Mouse (Mus musculus) embryonic facial prominence, embryonic 11.5 days (tissue): Measurements from ENCODE around the gene Lman2l. TPM values are rescaled to one million over a fixed set of nuclear protein-coding genes. Genes with fewer than 3 reads are reported as not detected.

Experiments
- ATAC-seq: fragments of 200-750 bp; cut with Nextera tagmentation; replicated peaks from 2 replicates; pipeline ENCODE4 v1.8.0; 2017; ENCODE audit warnings: low read depth; ENCODE audit not compliant: insufficient number of reproducible peaks, low FRiP score, low TSS enrichment
- DNase-seq: peaks from one replicate; pipeline ENCODE4 v3.0.0-alpha.2; 2015; ENCODE audit warnings: low spot score
- H3K27ac ChIP-seq: fragments of 300-500 bp; sonication (generic); replicated peaks from 2 replicates; pipeline ENCODE4 v1.5.1; 2014; ENCODE audit warnings: mild to moderate bottlenecking, low read depth, low read length, control low read depth
- H3K27me3 ChIP-seq: fragments of 300-500 bp; sonication (generic); 2 replicates; pipeline ENCODE4 v1.6.1; 2014; ENCODE audit warnings: mild to moderate bottlenecking, low read length, moderate library complexity, mixed read lengths; ENCODE audit not compliant: control insufficient read depth, insufficient read depth
- H3K36me3 ChIP-seq: fragments of 300-500 bp; sonication (generic); replicated peaks from 2 replicates; pipeline ENCODE4 v1.6.1; 2014; ENCODE audit warnings: low read depth, mild to moderate bottlenecking, low read length, moderate library complexity, mixed read lengths; ENCODE audit not compliant: control insufficient read depth, insufficient read depth
- H3K4me1 ChIP-seq: fragments of 300-500 bp; sonication (generic); 2 replicates; pipeline ENCODE4 v1.6.1; 2014; ENCODE audit warnings: low read length, mixed read lengths; ENCODE audit not compliant: control insufficient read depth, insufficient read depth
- H3K4me2 ChIP-seq: fragments of 300-500 bp; sonication (generic); 2 replicates; pipeline ENCODE4 v1.6.1; 2014; ENCODE audit warnings: low read depth, mild to moderate bottlenecking, control low read depth, low read length, moderate library complexity
- H3K4me3 ChIP-seq: fragments of 300-500 bp; sonication (generic); 2 replicates; pipeline ENCODE4 v1.5.1; 2014; ENCODE audit warnings: low read depth, low read length, control low read depth
- H3K9ac ChIP-seq: fragments of 300-500 bp; sonication (generic); replicated peaks from 2 replicates; pipeline ENCODE4 v1.6.1; 2014; ENCODE audit warnings: mild to moderate bottlenecking, control low read depth, low read length
- H3K9me3 ChIP-seq: fragments of 300-500 bp; sonication (generic); replicated peaks from 2 replicates; pipeline ENCODE4 v1.6.1; 2016; ENCODE audit warnings: mild to moderate bottlenecking, low read length, inconsistent platforms, mixed read lengths; ENCODE audit not compliant: control insufficient read depth
- WGBS: fragments of 180-500 bp; shearing (Covaris S2); extraction: QIAGEN DNeasy Blood & Tissue Kit; methylation state at CpG from one replicate; pipeline ENCODE4 v1.1.7; 2014; 5-methylcytosine and 5-hydroxymethylcytosine counted together
- polyA plus RNA-seq: library from polyadenylated mRNA; unstranded; fragments of >200 nt; fragmentation: Nextera tagmentation; extraction: Ambion mirVana; gene quantifications from 2 replicates; pipeline ENCODE4 v1.2.1, GENCODE M21; 2014

Lman2l gene
- 31.7 and 35.0 TPM in 2 replicates for polyA plus RNA-seq

GRCm38 (mm10) chr1:36444471-36445464 lies at the start of gene Lman2l:
Gene Lman2l, minus strand, starts transcription at chr1:36445271.
- peak; percentile 99 for ATAC-seq
- peak within 1 kb of the TSS; percentile 82 for H3K4me2 ChIP-seq
- H3K4me3 ChIP-seq = peak within 1 kb of the TSS; percentile 81
- no peaks in the 10 kb centered on the region for H3K27me3 ChIP-seq
- H3K9ac ChIP-seq = peak within 1 kb of the TSS; percentile 79
- no peaks in the 10 kb centered on the region for H3K9me3 ChIP-seq
- WGBS = under 1% methylated on average over 50 of the region's 57 CpGs
- H3K4me1 ChIP-seq = no peaks in the 10 kb centered on the region
- peak within 1 kb of the TSS; percentile 59; the same call in 1 of the 2 replicates for H3K27ac ChIP-seq
- peak; percentile 98 for DNase-seq
- H3K36me3 ChIP-seq = no peaks in the 10 kb centered on the region

- H3K9me3 ChIP-seq = no peaks in the 10 kb centered on the region
- ATAC-seq = no peak
- peak; percentile 53 for DNase-seq
- WGBS = 44% methylated on average over 6 of the region's 6 CpGs
- no peaks in the 10 kb centered on the region for H3K4me1 ChIP-seq
- no peaks in the 10 kb centered on the region for H3K27me3 ChIP-seq
- no peak overlapping the region for H3K9ac ChIP-seq
- no peak overlapping the region for H3K4me3 ChIP-seq
- no peak overlapping the region for H3K4me2 ChIP-seq
- H3K27ac ChIP-seq = no peak overlapping the region
- no peaks in the 10 kb centered on the region for H3K36me3 ChIP-seq
Observed at GRCm38 (mm10) chr1:36493299-36493698, 48.2 kb upstream of the Lman2l start.

DNA sequence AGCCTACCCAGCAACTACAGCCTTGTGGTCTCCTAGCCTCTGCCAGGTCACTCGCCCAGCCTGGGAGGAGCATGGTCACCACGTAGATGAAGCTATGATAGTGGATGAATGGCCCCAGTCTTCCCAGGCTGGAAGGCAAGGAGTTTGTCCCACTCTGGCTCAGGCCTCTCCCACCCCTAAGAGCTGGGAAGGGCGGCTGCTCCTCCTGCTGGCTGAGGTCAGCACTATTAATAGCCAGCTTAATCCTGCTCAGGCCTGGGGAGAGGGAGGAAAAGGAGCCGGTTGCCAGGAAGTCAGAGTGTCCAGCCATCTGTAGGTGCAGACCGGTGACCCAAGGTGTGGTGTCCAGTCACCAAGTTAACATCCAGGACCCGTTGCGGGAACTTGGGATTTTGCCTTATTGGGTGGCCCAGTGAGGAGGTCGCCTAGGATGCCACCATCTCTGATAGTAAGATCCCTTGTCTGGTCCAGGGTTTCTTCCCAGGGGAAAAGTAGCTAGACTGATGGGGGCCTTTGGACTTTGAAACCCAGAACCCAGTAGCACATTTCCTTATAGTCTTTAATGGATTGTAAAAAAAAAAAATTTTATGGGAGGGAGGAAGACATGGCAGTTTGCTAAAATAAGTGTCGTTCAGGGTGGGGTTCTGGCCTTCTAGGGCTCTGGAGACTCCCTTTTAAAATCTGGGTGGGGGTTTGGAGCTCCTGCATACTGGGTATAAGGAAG lies 47.5 kb upstream of the Lman2l start:
- Histone ChIP-seq H3K4me2 (no peak overlapping the region), H3K4me3 (no peak overlapping the region), H3K9me3 (no peaks in the 10 kb centered on the region), H3K27ac (no peak overlapping the region), H3K36me3 (no peaks in the 10 kb centered on the region), H3K27me3 (no peaks in the 10 kb centered on the region), H3K4me1 (no peaks in the 10 kb centered on the region), H3K9ac (no peak overlapping the region)
- DNase-seq = peak; percentile 55
- peak; percentile 78; the same call in 1 of the 2 replicates for ATAC-seq
- WGBS = 41% methylated on average over 9 of the region's 9 CpGs

DNA sequence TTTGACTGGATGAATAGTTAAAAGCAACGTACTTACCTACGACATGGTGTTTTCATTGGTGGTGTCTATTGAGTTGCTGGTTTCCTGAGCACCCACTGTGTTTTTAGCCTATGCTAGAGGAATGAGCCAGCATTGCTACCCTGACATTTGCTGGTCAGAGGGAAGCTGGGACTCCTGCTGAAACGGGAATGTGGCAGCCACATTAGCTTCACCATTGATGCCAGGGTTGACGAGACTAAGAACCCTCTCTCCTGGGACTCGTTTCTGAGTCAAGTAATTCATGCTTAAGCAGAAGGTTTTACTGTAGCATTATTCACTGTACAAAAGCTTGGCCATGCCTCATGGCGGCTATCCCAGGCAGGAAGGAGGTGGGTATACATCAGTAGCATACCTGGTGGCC lies 44.6 kb upstream of the Lman2l start:
- no peak for DNase-seq
- 68% methylated on average over 6 of the region's 6 CpGs for WGBS
- Histone ChIP-seq H3K4me2 (no peak overlapping the region), H3K4me1 (no peaks in the 10 kb centered on the region), H3K9ac (no peak overlapping the region), H3K36me3 (no peaks in the 10 kb centered on the region), H3K9me3 (no peaks in the 10 kb centered on the region), H3K4me3 (no peak overlapping the region), H3K27ac (no peak overlapping the region), H3K27me3 (no peaks in the 10 kb centered on the region)
- ATAC-seq = no peak

- no peak for ATAC-seq
- H3K27me3 ChIP-seq = no peaks in the 10 kb centered on the region
- no peaks in the 10 kb centered on the region for H3K36me3 ChIP-seq
- no peak overlapping the region for H3K4me3 ChIP-seq
- H3K27ac ChIP-seq = no peak overlapping the region
- H3K4me1 ChIP-seq = no peaks in the 10 kb centered on the region
- no peak overlapping the region for H3K9ac ChIP-seq
- no peak for DNase-seq
- no peaks in the 10 kb centered on the region for H3K9me3 ChIP-seq
- H3K4me2 ChIP-seq = no peak overlapping the region
- 75% methylated on average over 9 of the region's 9 CpGs for WGBS
Observed at GRCm38 (mm10) chr1:36487111-36487510, 42.0 kb upstream of the Lman2l start.

DNA sequence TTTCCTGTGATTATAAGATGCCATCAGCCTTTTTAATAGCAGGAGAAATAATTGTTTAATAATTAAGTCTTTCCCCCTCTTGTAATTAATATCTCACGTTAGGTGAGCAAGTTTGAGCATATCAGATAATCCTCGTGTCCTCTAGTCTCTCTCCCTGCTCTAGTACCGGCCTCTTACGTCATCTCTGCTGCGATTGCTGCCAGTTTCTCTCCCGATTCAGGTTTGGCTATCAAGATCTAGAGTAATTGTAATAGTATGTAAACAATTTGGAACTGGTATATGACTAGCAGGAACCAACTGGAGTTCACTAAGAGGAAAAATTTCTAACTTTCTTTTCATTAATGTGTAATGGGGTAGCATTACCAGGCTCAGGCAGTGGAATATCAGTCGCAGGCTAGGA lies 40.0 kb upstream of the Lman2l start:
- DNase-seq (no peak), ATAC-seq (no peak)
- no peak overlapping the region for H3K27ac ChIP-seq
- WGBS = 76% methylated on average over 7 of the region's 7 CpGs
- no peak overlapping the region for H3K4me3 ChIP-seq
- H3K9ac ChIP-seq = no peak overlapping the region
- H3K4me1 ChIP-seq = no peaks in the 10 kb centered on the region
- no peaks in the 10 kb centered on the region for H3K27me3 ChIP-seq
- no peaks in the 10 kb centered on the region for H3K36me3 ChIP-seq
- H3K9me3 ChIP-seq = no peaks in the 10 kb centered on the region
- no peak overlapping the region for H3K4me2 ChIP-seq

DNA sequence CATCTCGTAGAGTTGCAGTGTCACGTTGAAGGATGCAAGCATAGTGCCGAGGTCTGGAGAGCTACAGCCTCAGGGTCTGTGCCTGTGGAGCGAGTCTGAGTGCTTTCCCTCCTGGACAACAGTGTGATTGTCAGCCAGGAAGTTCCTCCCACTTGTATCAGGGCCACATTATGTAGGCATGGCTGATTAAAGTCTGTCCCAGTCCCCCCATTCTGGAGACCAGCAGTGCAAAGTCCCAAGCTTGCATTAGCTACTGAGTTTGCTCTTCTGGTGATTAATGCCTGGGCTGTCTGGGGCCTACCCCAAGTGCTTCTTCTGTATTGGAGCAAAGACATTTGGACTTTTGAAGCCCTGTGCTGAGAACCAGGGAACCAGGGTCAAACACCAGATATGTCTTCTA lies 38.8 kb upstream of the Lman2l start:
- DNase-seq (no peak), ATAC-seq (no peak)
- no peaks in the 10 kb centered on the region for H3K36me3 ChIP-seq
- H3K4me2 ChIP-seq = no peak overlapping the region
- no peak overlapping the region for H3K4me3 ChIP-seq
- no peaks in the 10 kb centered on the region for H3K4me1 ChIP-seq
- 34% methylated on average over 4 of the region's 4 CpGs for WGBS
- H3K27me3 ChIP-seq = no peaks in the 10 kb centered on the region
- no peaks in the 10 kb centered on the region for H3K9me3 ChIP-seq
- H3K9ac ChIP-seq = no peak overlapping the region
- no peak overlapping the region for H3K27ac ChIP-seq
